Comparison of ENCODE assay signal across 13 mouse cellular contexts in genomic region chr9:98957751-98958351, GRCm38 (mm10). TPM values are rescaled to one million over a fixed set of nuclear protein-coding genes. Genes with fewer than 3 reads are reported as not detected.
A peak's percentile ranks its signal among the peaks of the same experiment; 100 is the strongest.
DNase-seq lines count a peak whose midpoint lies in the region; ATAC-seq and TF ChIP-seq lines count a peak whose summit lies in the region.
"Had no signal": no experiment of that assay in that cellular context is flagged by ENCODE, and none has a peak within 500 bp of the region (broad histone marks: within the 10 kb centered on the region; RNA-seq: fewer than 3 reads in every experiment).

No protein-coding gene starts in this region.

- no peaks in the 10 kb centered on the region for H3K36me3 ChIP-seq in liver, adult 2 months (ENCODE audit: control insufficient read depth, insufficient read depth, low read length)
- no peaks in the 10 kb centered on the region for H3K36me3 ChIP-seq in liver, embryonic 12.5 days
- no peaks in the 10 kb centered on the region for H3K36me3 ChIP-seq in embryonic facial prominence, embryonic 14.5 days (ENCODE audit: control insufficient read depth, insufficient read depth, low read length)
- H3K36me3 ChIP-seq: heart, embryonic 10.5 days had no signal

- TF ChIP-seq CTCF in liver, adult 2 months (IDR thresholded peaks at IDR 0.05; ENCODE audit: low read depth, low read length): no peak

- no peak overlapping the region for H3K27ac ChIP-seq in liver, adult 2 months (replicated peaks; ENCODE audit: insufficient read depth, low read depth, low read length)
- H3K27ac ChIP-seq in liver, embryonic 12.5 days: no peak overlapping the region
- no peak overlapping the region for H3K27ac ChIP-seq in embryonic facial prominence, embryonic 14.5 days (replicated peaks; ENCODE audit: low read depth, low read length)
- H3K27ac ChIP-seq: heart, embryonic 10.5 days had no signal

- no peak overlapping the region for H3K4me2 ChIP-seq in liver, embryonic 12.5 days
- H3K4me2 ChIP-seq in embryonic facial prominence, embryonic 14.5 days (ENCODE audit: low read depth, low read length): peak overlapping the region; percentile 87

- no peak for ATAC-seq in liver, embryonic 12.5 days
- no peak for ATAC-seq in embryonic facial prominence, embryonic 14.5 days (ENCODE audit: low read depth)
- no peak for ATAC-seq in cerebellum, adult (ENCODE audit: insufficient number of reproducible peaks, low FRiP score, low TSS enrichment)
- ATAC-seq: liver, postnatal 0 days had no signal

- no peaks in the 10 kb centered on the region for H3K9me3 ChIP-seq in liver, embryonic 12.5 days (replicated peaks)
- no peaks in the 10 kb centered on the region for H3K9me3 ChIP-seq in embryonic facial prominence, embryonic 14.5 days (ENCODE audit: control insufficient read depth, low read length)
- H3K9me3 ChIP-seq: heart, embryonic 10.5 days had no signal

- H3K9ac ChIP-seq in liver, adult 2 months (ENCODE audit: low read depth, low read length): no peak overlapping the region
- no peak overlapping the region for H3K9ac ChIP-seq in liver, embryonic 12.5 days
- H3K9ac ChIP-seq in embryonic facial prominence, embryonic 14.5 days (ENCODE audit: low read depth, low read length): peak overlapping the region; percentile 70
- H3K9ac ChIP-seq: liver, postnatal 0 days had no signal

- H3K27me3 ChIP-seq in liver, adult 2 months (ENCODE audit: control insufficient read depth, insufficient read depth, low read length): peaks cover 52% of the 10 kb centered on the region
- peaks cover 100% of the 10 kb centered on the region for H3K27me3 ChIP-seq in liver, embryonic 12.5 days (replicated peaks)
- peaks cover 100% of the 10 kb centered on the region for H3K27me3 ChIP-seq in embryonic facial prominence, embryonic 14.5 days (replicated peaks; ENCODE audit: control insufficient read depth, insufficient read depth, low read length)

- no peak overlapping the region for H3K4me3 ChIP-seq in liver, adult 2 months (ENCODE audit: insufficient read depth, low read depth, low read length)
- H3K4me3 ChIP-seq in liver, embryonic 12.5 days: no peak overlapping the region
- peak overlapping the region; percentile 54 for H3K4me3 ChIP-seq in embryonic facial prominence, embryonic 14.5 days (ENCODE audit: low read depth, low read length)

- no peak for TF ChIP-seq POLR2A in liver, adult 2 months (IDR thresholded peaks at IDR 0.05; ENCODE audit: extremely low read depth, insufficient read depth, low read length)

- 5% methylated on average over 23 of the region's 23 CpGs for WGBS in liver, adult 2 months
- WGBS in liver, embryonic 12.5 days (ENCODE audit: insufficient replicate concordance): 1% methylated on average over 23 of the region's 23 CpGs
- 3% methylated on average over 23 of the region's 23 CpGs for WGBS in embryonic facial prominence, embryonic 14.5 days

- no peaks in the 10 kb centered on the region for H3K4me1 ChIP-seq in liver, adult 2 months (ENCODE audit: control insufficient read depth, insufficient read depth, low read length)
- peaks cover 24% of the 10 kb centered on the region for H3K4me1 ChIP-seq in liver, embryonic 12.5 days
- peaks cover 11% of the 10 kb centered on the region; the same call in 1 of the 2 replicates for H3K4me1 ChIP-seq in embryonic facial prominence, embryonic 14.5 days (ENCODE audit: control insufficient read depth, insufficient read depth, low read length)

- peak; percentile 57 for DNase-seq in embryo, embryonic 10.5 days (ENCODE audit: low spot score)
- no peak for DNase-seq in embryo, embryonic 10 days (ENCODE audit: low spot score)
- peak; percentile 6 for DNase-seq in liver, adult 2 months (ENCODE audit: extremely low read depth, low read depth, low spot score)
- DNase-seq in embryonic facial prominence, embryonic 14.5 days (ENCODE audit: low spot score): no peak
- peak; percentile 59 for DNase-seq in neural tube, embryonic 10.5 days (ENCODE audit: extremely low spot score, low spot score)
- DNase-seq in adrenal gland, postnatal 36 days: no peak
- DNase-seq: adrenal gland, adult 8-10 months; cerebellum, adult 9-10 months; liver, postnatal 0 days had no signal

- H3K79me2 ChIP-seq in liver, adult 2 months (ENCODE audit: control insufficient read depth, insufficient read depth, low read length): no peaks in the 10 kb centered on the region

RNA-seq across cellular contexts. Expression of gene Foxl2, which starts 2.8 kb away (rescaled TPM):
- not detected in 2 replicates for total RNA-seq in liver, adult 2 months (2014; rRNA removed)
- polyA plus RNA-seq in liver, adult 2 months (2012; rRNA removed): not detected in 2 replicates
- polyA plus RNA-seq in liver, embryonic 12.5 days (2016; fragmentation: Nextera tagmentation; extraction: Ambion mirVana): not detected in 2 replicates
- 1.0 and 1.5 TPM in 2 replicates for polyA plus RNA-seq in embryonic facial prominence, embryonic 14.5 days (2014; fragmentation: Nextera tagmentation; extraction: Ambion mirVana)
- total RNA-seq in adrenal gland, postnatal 36 days (2021): not detected
- polyA plus RNA-seq: kidney, embryonic 14.5 days; liver, postnatal 0 days had no signal

RNA-seq across cellular contexts. Expression of gene Faim, which starts 28.3 kb away (rescaled TPM):
- total RNA-seq in liver, adult 2 months (2014; rRNA removed): 8.0 and 10.9 TPM in 2 replicates
- polyA plus RNA-seq in liver, adult 2 months (2012; rRNA removed): 2.2 and 2.3 TPM in 2 replicates
- polyA plus RNA-seq in liver, embryonic 12.5 days (2016; fragmentation: Nextera tagmentation; extraction: Ambion mirVana): 22.9 and 24.2 TPM in 2 replicates
- 39.7 and 43.5 TPM in 2 replicates for polyA plus RNA-seq in embryonic facial prominence, embryonic 14.5 days (2014; fragmentation: Nextera tagmentation; extraction: Ambion mirVana)
- 10 to 100 TPM; 18.3 to 24.9 TPM for total RNA-seq in adrenal gland, postnatal 36 days (2021)

RNA-seq across cellular contexts. Expression of gene 7420426K07Rik, which starts 54.9 kb away (rescaled TPM):
- total RNA-seq in liver, adult 2 months (2014; rRNA removed): not detected in 2 replicates
- not detected in 2 replicates for polyA plus RNA-seq in liver, adult 2 months (2012; rRNA removed)
- not detected in 2 replicates for polyA plus RNA-seq in liver, embryonic 12.5 days (2016; fragmentation: Nextera tagmentation; extraction: Ambion mirVana)
- polyA plus RNA-seq in embryonic facial prominence, embryonic 14.5 days (2014; fragmentation: Nextera tagmentation; extraction: Ambion mirVana): not detected in 2 replicates
- total RNA-seq in adrenal gland, postnatal 36 days (2021): not detected
- total RNA-seq: adrenal gland, adult 8-10 months had no signal
- polyA plus RNA-seq: heart, embryonic 10.5 days; kidney, embryonic 14.5 days; liver, postnatal 0 days had no signal

Comparison
In these comparisons a context has a peak if more than half of its experiments do, and no peak if none do; other contexts are left out.
1. DNase-seq: peak in embryo, embryonic 10.5 days (single experiment), liver, adult 2 months (single experiment) and neural tube, embryonic 10.5 days (single experiment); none in embryo, embryonic 10 days (single experiment), embryonic facial prominence, embryonic 14.5 days (single experiment) and adrenal gland, postnatal 36 days (0 of 2).